Mouse (Mus musculus): ENCODE measurements around the gene Parl. TPM values are rescaled to one million over a fixed set of nuclear protein-coding genes. Genes with fewer than 3 reads are reported as not detected.

The Parl gene
- total RNA-seq, 2 experiments from 2014 or later: 41.9 to 63.5 TPM

GRCm38 (mm10) chr16:20240468-20241414, 61.4 kb downstream of the Parl start, which contains the start of gene Map6d1:
Gene Map6d1, minus strand, starts transcription at chr16:20241358.
- ATAC-seq (replicated peaks; ENCODE audit: low FRiP score, poor library complexity, severe bottlenecking): no peak

GRCm38 (mm10) chr16:20238646-20239045, 63.5 kb downstream of the Parl start:
- no peak for ATAC-seq (replicated peaks; ENCODE audit: low FRiP score, poor library complexity, severe bottlenecking)

GRCm38 (mm10) chr16:20237426-20237825, 64.8 kb downstream of the Parl start:
- ATAC-seq (replicated peaks; ENCODE audit: low FRiP score, poor library complexity, severe bottlenecking): no peak

- ATAC-seq (replicated peaks; ENCODE audit: low FRiP score, poor library complexity, severe bottlenecking): no peak
Measured at GRCm38 (mm10) chr16:20234406-20234805, 67.8 kb downstream of the Parl start.

Other genes with a start within 250 kb of the Parl start
- 14.4 and 14.7 TPM in 2 replicates for gene Klhl24, start 204.8 kb downstream of the Parl start, total RNA-seq (2015; ENCODE audit: low replicate concordance)
- 19.6 and 26.3 TPM in 2 replicates for gene Klhl24, start 204.8 kb downstream of the Parl start, total RNA-seq (2017; ENCODE audit: low replicate concordance)
- gene Yeats2, start 161.3 kb downstream of the Parl start, total RNA-seq (2015; ENCODE audit: low replicate concordance): 5.9 and 9.0 TPM in 2 replicates
- 4.7 and 18.7 TPM in 2 replicates for gene Yeats2, start 161.3 kb downstream of the Parl start, total RNA-seq (2017; ENCODE audit: low replicate concordance)
- gene Map6d1, start 61.0 kb downstream of the Parl start, total RNA-seq (2015; ENCODE audit: low replicate concordance): not detected in 2 replicates
- not detected in 2 replicates for gene Map6d1, start 61.0 kb downstream of the Parl start, total RNA-seq (2017; ENCODE audit: low replicate concordance)
- gene Cyp2ab1, start 23.0 kb upstream of the Parl start, total RNA-seq (2015; ENCODE audit: low replicate concordance): not detected in 2 replicates
- gene Cyp2ab1, start 23.0 kb upstream of the Parl start, total RNA-seq (2017; ENCODE audit: low replicate concordance): 0.39 TPM in 1 of 2 replicates, not detected in the other
- gene Abcc5, start 124.0 kb upstream of the Parl start, total RNA-seq (2015; ENCODE audit: low replicate concordance): 26.0 and 40.4 TPM in 2 replicates
- 29.3 and 34.1 TPM in 2 replicates for gene Abcc5, start 124.0 kb upstream of the Parl start, total RNA-seq (2017; ENCODE audit: low replicate concordance)
- 33.2 and 54.9 TPM in 2 replicates for gene Eif2b5, start 196.4 kb upstream of the Parl start, total RNA-seq (2015; ENCODE audit: low replicate concordance)
- 11.5 and 18.9 TPM in 2 replicates for gene Eif2b5, start 196.4 kb upstream of the Parl start, total RNA-seq (2017; ENCODE audit: low replicate concordance)
- gene Dvl3, start 214.6 kb upstream of the Parl start, total RNA-seq (2015; ENCODE audit: low replicate concordance): 6.1 and 18.0 TPM in 2 replicates
- gene Dvl3, start 214.6 kb upstream of the Parl start, total RNA-seq (2017; ENCODE audit: low replicate concordance): 1.3 and 3.6 TPM in 2 replicates
- gene Ap2m1, start 233.1 kb upstream of the Parl start, total RNA-seq (2015; ENCODE audit: low replicate concordance): 214 and 297 TPM in 2 replicates
- gene Ap2m1, start 233.1 kb upstream of the Parl start, total RNA-seq (2017; ENCODE audit: low replicate concordance): 271 and 285 TPM in 2 replicates
- gene Abcf3, start 246.2 kb upstream of the Parl start, total RNA-seq (2015; ENCODE audit: low replicate concordance): 22.2 and 23.1 TPM in 2 replicates
- 32.1 and 40.5 TPM in 2 replicates for gene Abcf3, start 246.2 kb upstream of the Parl start, total RNA-seq (2017; ENCODE audit: low replicate concordance)